In the genomic region with DNA sequence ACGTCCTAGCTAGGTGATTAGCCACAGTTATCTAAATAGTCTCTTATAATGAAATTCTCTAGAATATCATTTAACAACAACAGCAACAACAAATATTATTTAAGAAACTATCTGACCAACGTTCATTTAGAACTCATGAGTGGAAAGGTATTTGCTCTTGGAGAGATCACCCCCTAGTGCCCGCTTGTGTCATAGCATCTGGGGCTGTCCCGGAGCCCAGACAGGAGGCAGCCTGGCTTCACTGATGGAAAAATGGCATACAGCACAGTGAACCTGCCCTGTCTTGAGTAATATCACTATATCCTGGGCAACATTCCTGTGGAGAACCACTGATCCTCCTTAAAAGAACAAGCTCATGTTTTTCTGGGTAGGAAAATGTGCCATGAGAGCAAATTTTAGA, we compare ENCODE assay signal across 8 mouse cellular contexts.
DNase-seq lines count a peak whose midpoint lies in the region; ATAC-seq lines count a peak whose summit lies in the region.

No protein-coding gene starts in this region.

- H3K9me3 ChIP-seq in liver, embryonic 12.5 days (replicated peaks) = no peaks in the 10 kb centered on the region
- no peaks in the 10 kb centered on the region for H3K9me3 ChIP-seq in hindbrain, embryonic 13.5 days

- no peak overlapping the region for H3K4me3 ChIP-seq in liver, embryonic 12.5 days
- H3K4me3 ChIP-seq in hindbrain, embryonic 13.5 days = no peak overlapping the region

- ATAC-seq in liver, embryonic 12.5 days = no peak
- ATAC-seq in hindbrain, embryonic 13.5 days (ENCODE audit: low FRiP score) = no peak
- peak; percentile 91 for ATAC-seq in megakaryocyte, adult 5-6 weeks (ENCODE audit: poor library complexity, severe bottlenecking)

- no peaks in the 10 kb centered on the region for H3K36me3 ChIP-seq in liver, embryonic 12.5 days
- peaks cover 10% of the 10 kb centered on the region for H3K36me3 ChIP-seq in hindbrain, embryonic 13.5 days

- no peaks in the 10 kb centered on the region for H3K4me1 ChIP-seq in liver, embryonic 12.5 days
- peaks cover 28% of the 10 kb centered on the region for H3K4me1 ChIP-seq in hindbrain, embryonic 13.5 days (replicated peaks)

- DNase-seq in liver = peak; percentile 74
- peak; percentile 80 for DNase-seq in brain, adult 2 months (ENCODE audit: low read depth, low spot score)
- peak; percentile 37 for DNase-seq in fibroblast of lung, adult 2 months (ENCODE audit: low read depth)
- peak; percentile 61 to 75 for DNase-seq in layer of hippocampus, postnatal 14 days (ENCODE audit: low spot score in 2 of 2)
- peak; percentile 34 for DNase-seq in skeletal muscle tissue, adult 2 months (ENCODE audit: low read depth, low spot score)

- 13% methylated on average over 4 of the region's 4 CpGs for WGBS in liver, embryonic 12.5 days (ENCODE audit: insufficient replicate concordance)
- WGBS in hindbrain, embryonic 13.5 days = 21% methylated on average over 4 of the region's 4 CpGs

- H3K27me3 ChIP-seq in liver, embryonic 12.5 days (replicated peaks) = no peaks in the 10 kb centered on the region
- H3K27me3 ChIP-seq in hindbrain, embryonic 13.5 days = no peaks in the 10 kb centered on the region

- H3K9ac ChIP-seq in liver, embryonic 12.5 days = no peak overlapping the region
- no peak overlapping the region for H3K9ac ChIP-seq in hindbrain, embryonic 13.5 days

- H3K27ac ChIP-seq in liver, embryonic 12.5 days = no peak overlapping the region
- H3K27ac ChIP-seq in hindbrain, embryonic 13.5 days = peak overlapping the region; percentile 76; the same call in 1 of the 2 replicates

- H3K4me2 ChIP-seq in liver, embryonic 12.5 days = no peak overlapping the region
- H3K4me2 ChIP-seq in hindbrain, embryonic 13.5 days = no peak overlapping the region
